Mouse (Mus musculus): ENCODE measurements around the gene Tmprss9. TPM values are rescaled to one million over a fixed set of nuclear protein-coding genes. Genes with fewer than 3 reads are reported as not detected.

Gene Tmprss9
- polyA plus RNA-seq, 1 experiment from 2014 or later = 0.07 TPM

- no peaks in the 10 kb centered on the region for H3K27me3 ChIP-seq (replicated peaks)
- 88% methylated on average over 10 of the region's 10 CpGs for WGBS
- H3K36me3 ChIP-seq = peaks cover 76% of the 10 kb centered on the region
- no peak overlapping the region for H3K27ac ChIP-seq (replicated peaks)
- H3K4me1 ChIP-seq = peaks cover 20% of the 10 kb centered on the region
- H3K9ac ChIP-seq = no peak overlapping the region
- H3K4me3 ChIP-seq = no peak overlapping the region
- ATAC-seq (ENCODE audit: extremely low read depth, insufficient number of reproducible peaks, low FRiP score, low TSS enrichment) = no peak
- no peak overlapping the region for H3K4me2 ChIP-seq
- H3K9me3 ChIP-seq = no peaks in the 10 kb centered on the region
These were observed 31.6 kb downstream of the Tmprss9 start for GRCm38 (mm10) chr10:80903282-80903681.

GRCm38 (mm10) chr10:80904004-80904693 is 32.5 kb downstream of the Tmprss9 start:
- H3K27ac ChIP-seq (replicated peaks) = no peak overlapping the region
- no peaks in the 10 kb centered on the region for H3K27me3 ChIP-seq (replicated peaks)
- H3K36me3 ChIP-seq = peaks cover 76% of the 10 kb centered on the region
- no peak overlapping the region for H3K4me2 ChIP-seq
- peak overlapping the region; percentile 30; the same call in 1 of the 2 replicates for H3K9ac ChIP-seq
- no peaks in the 10 kb centered on the region for H3K9me3 ChIP-seq
- H3K4me3 ChIP-seq = no peak overlapping the region
- 73% methylated on average over 28 of the region's 28 CpGs for WGBS
- no peak for ATAC-seq (ENCODE audit: extremely low read depth, insufficient number of reproducible peaks, low FRiP score, low TSS enrichment)
- peaks cover 16% of the 10 kb centered on the region for H3K4me1 ChIP-seq

- Histone ChIP-seq H3K27ac (replicated peaks) (no peak overlapping the region), H3K4me3 (no peak overlapping the region), H3K36me3 (peaks cover 76% of the 10 kb centered on the region), H3K9ac (peak overlapping the region; percentile 30; the same call in 1 of the 2 replicates), H3K4me1 (peaks cover 11% of the 10 kb centered on the region), H3K27me3 (replicated peaks) (no peaks in the 10 kb centered on the region), H3K9me3 (no peaks in the 10 kb centered on the region), H3K4me2 (no peak overlapping the region)
- WGBS = 92% methylated on average over 11 of the region's 11 CpGs
- ATAC-seq (ENCODE audit: extremely low read depth, insufficient number of reproducible peaks, low FRiP score, low TSS enrichment) = no peak
These were observed 33.1 kb downstream of the Tmprss9 start for GRCm38 (mm10) chr10:80904709-80905108.

GRCm38 (mm10) chr10:80909375-80910162 is 37.9 kb downstream of the Tmprss9 start:
- no peak overlapping the region for H3K4me2 ChIP-seq
- H3K27ac ChIP-seq (replicated peaks) = no peak overlapping the region
- H3K4me3 ChIP-seq = no peak overlapping the region
- H3K27me3 ChIP-seq (replicated peaks) = no peaks in the 10 kb centered on the region
- ATAC-seq (ENCODE audit: extremely low read depth, insufficient number of reproducible peaks, low FRiP score, low TSS enrichment) = no peak
- peaks cover 83% of the 10 kb centered on the region for H3K36me3 ChIP-seq
- H3K9ac ChIP-seq = no peak overlapping the region
- H3K4me1 ChIP-seq = peaks cover 10% of the 10 kb centered on the region; the same call in 1 of the 2 replicates
- WGBS = 91% methylated on average over 22 of the region's 22 CpGs
- no peaks in the 10 kb centered on the region for H3K9me3 ChIP-seq

GRCm38 (mm10) chr10:80911354-80911753 is 39.7 kb downstream of the Tmprss9 start:
- H3K9ac ChIP-seq = no peak overlapping the region
- peaks cover 70% of the 10 kb centered on the region for H3K36me3 ChIP-seq
- no peak overlapping the region for H3K4me2 ChIP-seq
- no peak overlapping the region for H3K4me3 ChIP-seq
- WGBS = 88% methylated on average over 4 of the region's 4 CpGs
- no peaks in the 10 kb centered on the region for H3K9me3 ChIP-seq
- no peak for ATAC-seq (ENCODE audit: extremely low read depth, insufficient number of reproducible peaks, low FRiP score, low TSS enrichment)
- no peaks in the 10 kb centered on the region for H3K27me3 ChIP-seq (replicated peaks)
- no peak overlapping the region for H3K27ac ChIP-seq (replicated peaks)
- peaks cover 15% of the 10 kb centered on the region for H3K4me1 ChIP-seq

GRCm38 (mm10) chr10:80911891-80912290 is 40.2 kb downstream of the Tmprss9 start:
- H3K4me1 ChIP-seq = peaks cover 20% of the 10 kb centered on the region
- H3K27ac ChIP-seq (replicated peaks) = no peak overlapping the region
- H3K4me2 ChIP-seq = no peak overlapping the region
- no peak overlapping the region for H3K4me3 ChIP-seq
- no peaks in the 10 kb centered on the region for H3K27me3 ChIP-seq (replicated peaks)
- H3K9ac ChIP-seq = no peak overlapping the region
- H3K36me3 ChIP-seq = peaks cover 67% of the 10 kb centered on the region
- no peak for ATAC-seq (ENCODE audit: extremely low read depth, insufficient number of reproducible peaks, low FRiP score, low TSS enrichment)
- H3K9me3 ChIP-seq = no peaks in the 10 kb centered on the region

- H3K4me3 ChIP-seq = no peak overlapping the region
- H3K4me2 ChIP-seq = no peak overlapping the region
- WGBS = 81% methylated on average over 8 of the region's 8 CpGs
- peaks cover 29% of the 10 kb centered on the region for H3K4me1 ChIP-seq
- no peak for ATAC-seq (ENCODE audit: extremely low read depth, insufficient number of reproducible peaks, low FRiP score, low TSS enrichment)
- H3K27me3 ChIP-seq (replicated peaks) = no peaks in the 10 kb centered on the region
- peaks cover 52% of the 10 kb centered on the region for H3K36me3 ChIP-seq
- no peaks in the 10 kb centered on the region for H3K9me3 ChIP-seq
- H3K9ac ChIP-seq = no peak overlapping the region
- H3K27ac ChIP-seq (replicated peaks) = no peak overlapping the region
These were observed 41.8 kb downstream of the Tmprss9 start for GRCm38 (mm10) chr10:80913364-80914011.

- ATAC-seq (ENCODE audit: extremely low read depth, insufficient number of reproducible peaks, low FRiP score, low TSS enrichment) = no peak
- 86% methylated on average over 5 of the region's 5 CpGs for WGBS
- Histone ChIP-seq H3K4me3 (no peak overlapping the region), H3K27me3 (replicated peaks) (no peaks in the 10 kb centered on the region), H3K4me2 (no peak overlapping the region), H3K36me3 (peaks cover 44% of the 10 kb centered on the region), H3K9me3 (no peaks in the 10 kb centered on the region), H3K27ac (replicated peaks) (no peak overlapping the region), H3K4me1 (peaks cover 30% of the 10 kb centered on the region), H3K9ac (no peak overlapping the region)
These were observed 42.6 kb downstream of the Tmprss9 start for GRCm38 (mm10) chr10:80914253-80914656.

- no peaks in the 10 kb centered on the region for H3K9me3 ChIP-seq
- WGBS = 65% methylated on average over 2 of the region's 2 CpGs
- H3K4me1 ChIP-seq = peaks cover 30% of the 10 kb centered on the region
- no peak overlapping the region for H3K4me3 ChIP-seq
- ATAC-seq (ENCODE audit: extremely low read depth, insufficient number of reproducible peaks, low FRiP score, low TSS enrichment) = no peak
- no peak overlapping the region for H3K9ac ChIP-seq
- H3K27ac ChIP-seq (replicated peaks) = no peak overlapping the region
- H3K27me3 ChIP-seq (replicated peaks) = no peaks in the 10 kb centered on the region
- H3K36me3 ChIP-seq = peaks cover 34% of the 10 kb centered on the region
- H3K4me2 ChIP-seq = no peak overlapping the region
These were observed 43.6 kb downstream of the Tmprss9 start for GRCm38 (mm10) chr10:80915260-80915659.

GRCm38 (mm10) chr10:80915736-80916135 is 44.1 kb downstream of the Tmprss9 start:
- Histone ChIP-seq H3K27ac (replicated peaks) (no peak overlapping the region), H3K27me3 (replicated peaks) (no peaks in the 10 kb centered on the region), H3K4me1 (peaks cover 30% of the 10 kb centered on the region), H3K9me3 (no peaks in the 10 kb centered on the region), H3K9ac (no peak overlapping the region), H3K4me2 (no peak overlapping the region), H3K4me3 (no peak overlapping the region), H3K36me3 (peaks cover 29% of the 10 kb centered on the region)
- ATAC-seq (ENCODE audit: extremely low read depth, insufficient number of reproducible peaks, low FRiP score, low TSS enrichment) = no peak
- WGBS = 76% methylated on average over 4 of the region's 4 CpGs

- peak overlapping the region; percentile 51 for H3K27ac ChIP-seq (replicated peaks)
- peaks cover 15% of the 10 kb centered on the region for H3K36me3 ChIP-seq
- H3K4me3 ChIP-seq = peak overlapping the region; percentile 97
- under 1% methylated on average over 15 of the region's 15 CpGs for WGBS
- H3K4me1 ChIP-seq = peaks cover 38% of the 10 kb centered on the region
- no peaks in the 10 kb centered on the region for H3K9me3 ChIP-seq
- no peaks in the 10 kb centered on the region for H3K27me3 ChIP-seq (replicated peaks)
- peak overlapping the region; percentile 98 for H3K4me2 ChIP-seq
- ATAC-seq (ENCODE audit: extremely low read depth, insufficient number of reproducible peaks, low FRiP score, low TSS enrichment) = no peak
- H3K9ac ChIP-seq = peak overlapping the region; percentile 90
These were observed 45.7 kb downstream of the Tmprss9 start for GRCm38 (mm10) chr10:80917336-80917778.
